Comparison of ENCODE assay signal across 24 mouse cellular contexts in the genomic region with DNA sequence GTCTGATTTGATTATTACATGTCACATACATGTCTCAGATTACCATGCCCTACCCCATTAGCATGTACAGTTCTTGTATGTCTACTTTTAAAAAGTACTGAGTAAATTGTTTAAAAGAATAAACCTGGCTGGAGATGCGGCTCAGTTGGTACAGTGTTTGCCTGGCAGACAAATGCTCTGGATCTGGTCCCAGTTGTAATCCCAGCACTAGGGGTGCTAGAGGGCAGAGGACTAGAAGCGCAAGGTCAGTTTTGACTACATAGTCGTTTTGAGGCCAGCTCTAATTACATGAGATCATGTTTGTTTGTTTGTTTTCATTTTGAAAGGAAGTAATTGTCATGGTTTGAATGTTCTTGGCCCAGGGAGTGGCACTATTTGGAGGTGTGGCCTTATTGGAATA. TPM values are rescaled to one million over a fixed set of nuclear protein-coding genes. Genes with fewer than 3 reads are reported as not detected.
DNase-seq lines count a peak whose midpoint lies in the region; ATAC-seq and TF ChIP-seq lines count a peak whose summit lies in the region.
"Had no signal": no experiment of that assay in that cellular context is flagged by ENCODE, and none has a peak within 500 bp of the region (broad histone marks: within the 10 kb centered on the region; RNA-seq: fewer than 3 reads in every experiment).

No protein-coding gene starts in this region.

- H3K9ac ChIP-seq in intestine, postnatal 0 days (ENCODE audit: low read depth, low read length), result no peak overlapping the region
- no peak overlapping the region for H3K9ac ChIP-seq in intestine, embryonic 15.5 days
- no peak overlapping the region for H3K9ac ChIP-seq in lung, embryonic 14.5 days
- no peak overlapping the region for H3K9ac ChIP-seq in stomach, postnatal 0 days (ENCODE audit: low read length)
- H3K9ac ChIP-seq: embryonic facial prominence, embryonic 13.5 days; forebrain, embryonic 15.5 days; heart, embryonic 15.5 days; hindbrain, embryonic 14.5 days; limb, embryonic 13.5 days; liver, embryonic 15.5 days; midbrain, embryonic 15.5 days had no signal

- H3K36me3 ChIP-seq in heart, embryonic 10.5 days, result no peaks in the 10 kb centered on the region
- no peaks in the 10 kb centered on the region for H3K36me3 ChIP-seq in intestine, postnatal 0 days (ENCODE audit: control insufficient read depth, insufficient read depth)
- H3K36me3 ChIP-seq in intestine, embryonic 15.5 days, result no peaks in the 10 kb centered on the region
- H3K36me3 ChIP-seq in lung, embryonic 14.5 days (ENCODE audit: insufficient read depth), result no peaks in the 10 kb centered on the region
- no peaks in the 10 kb centered on the region for H3K36me3 ChIP-seq in stomach, postnatal 0 days (ENCODE audit: control insufficient read depth, insufficient read depth, low read length)
- H3K36me3 ChIP-seq: embryonic facial prominence, embryonic 13.5 days; forebrain, embryonic 15.5 days; heart, embryonic 15.5 days; limb, embryonic 13.5 days; liver, embryonic 15.5 days; midbrain, embryonic 15.5 days had no signal

- no peak overlapping the region for H3K4me2 ChIP-seq in intestine, postnatal 0 days (replicated peaks; ENCODE audit: low read depth)
- H3K4me2 ChIP-seq in intestine, embryonic 15.5 days (replicated peaks), result no peak overlapping the region
- H3K4me2 ChIP-seq in lung, embryonic 14.5 days, result no peak overlapping the region
- H3K4me2 ChIP-seq in stomach, postnatal 0 days (replicated peaks; ENCODE audit: low read depth), result no peak overlapping the region
- H3K4me2 ChIP-seq: embryonic facial prominence, embryonic 13.5 days; forebrain, embryonic 15.5 days; heart, embryonic 15.5 days; hindbrain, embryonic 14.5 days; limb, embryonic 13.5 days; liver, embryonic 15.5 days; midbrain, embryonic 15.5 days had no signal

- no peak for TF ChIP-seq EP300 in stomach, postnatal 0 days (optimal IDR thresholded peaks at IDR 0.05)

- H3K4me3 ChIP-seq in heart, embryonic 10.5 days, result no peak overlapping the region
- no peak overlapping the region for H3K4me3 ChIP-seq in intestine, postnatal 0 days (ENCODE audit: low read depth, low read length)
- H3K4me3 ChIP-seq in intestine, embryonic 15.5 days (replicated peaks), result no peak overlapping the region
- H3K4me3 ChIP-seq in lung, embryonic 14.5 days (ENCODE audit: low read depth, low read length), result no peak overlapping the region
- no peak overlapping the region for H3K4me3 ChIP-seq in stomach, postnatal 0 days (ENCODE audit: low read depth, low read length)
- H3K4me3 ChIP-seq: embryonic facial prominence, embryonic 13.5 days; forebrain, embryonic 15.5 days; heart, embryonic 15.5 days; limb, embryonic 13.5 days; liver, embryonic 15.5 days; midbrain, embryonic 15.5 days; myocyte had no signal

- peak; percentile 46; the same call in 1 of the 2 replicates for TF ChIP-seq CTCF in intestine, postnatal 0 days (IDR thresholded peaks at IDR 0.05; ENCODE audit: low read depth)
- peak; percentile 27; the same call in 1 of the 2 replicates for TF ChIP-seq CTCF in lung, embryonic 14.5 days (IDR thresholded peaks at IDR 0.05; ENCODE audit: low read depth)
- peak; percentile 37 for TF ChIP-seq CTCF in stomach, postnatal 0 days (IDR thresholded peaks at IDR 0.05; ENCODE audit: low read depth)

- ATAC-seq in intestine, postnatal 0 days, result no peak
- no peak for ATAC-seq in intestine, embryonic 15.5 days
- no peak for ATAC-seq in lung, embryonic 14.5 days (ENCODE audit: insufficient read depth)
- no peak for ATAC-seq in stomach, postnatal 0 days (ENCODE audit: low FRiP score, low TSS enrichment)
- ATAC-seq: activated CD4-positive, CD25-positive, alpha-beta regulatory T cell, adult 4 months; forebrain, embryonic 15.5 days; intestine, embryonic 16.5 days; midbrain, embryonic 15.5 days had no signal

- no peaks in the 10 kb centered on the region for H3K4me1 ChIP-seq in heart, embryonic 10.5 days
- no peaks in the 10 kb centered on the region for H3K4me1 ChIP-seq in intestine, postnatal 0 days (replicated peaks; ENCODE audit: control insufficient read depth, insufficient read depth, low read length)
- no peaks in the 10 kb centered on the region for H3K4me1 ChIP-seq in intestine, embryonic 15.5 days (replicated peaks)
- no peaks in the 10 kb centered on the region for H3K4me1 ChIP-seq in lung, embryonic 14.5 days (ENCODE audit: insufficient read depth)
- no peaks in the 10 kb centered on the region for H3K4me1 ChIP-seq in stomach, postnatal 0 days (replicated peaks; ENCODE audit: control insufficient read depth, insufficient read depth)
- H3K4me1 ChIP-seq: embryonic facial prominence, embryonic 13.5 days; forebrain, embryonic 15.5 days; heart, embryonic 15.5 days; limb, embryonic 13.5 days; liver, embryonic 15.5 days; midbrain, embryonic 15.5 days had no signal

- peak; percentile 77 for DNase-seq in heart, adult 11 months
- no peak for DNase-seq in heart, embryonic 10.5 days (ENCODE audit: low spot score)
- no peak for DNase-seq in lung, embryonic 14.5 days
- DNase-seq in lung, adult 18-20 months, result no peak
- DNase-seq in stomach, postnatal 0 days (ENCODE audit: low spot score), result no peak
- DNase-seq: cerebellum, adult 8-10 months; gastrocnemius, postnatal 36 days; lung, postnatal 14 days; thymus, postnatal 25 days had no signal

- no peaks in the 10 kb centered on the region for H3K27me3 ChIP-seq in heart, embryonic 10.5 days (ENCODE audit: insufficient read depth, poor library complexity, severe bottlenecking)
- no peaks in the 10 kb centered on the region for H3K27me3 ChIP-seq in intestine, postnatal 0 days (replicated peaks; ENCODE audit: control insufficient read depth, insufficient read depth, low read length)
- H3K27me3 ChIP-seq in intestine, embryonic 15.5 days (replicated peaks), result no peaks in the 10 kb centered on the region
- H3K27me3 ChIP-seq in lung, embryonic 14.5 days (ENCODE audit: insufficient read depth, low read length), result no peaks in the 10 kb centered on the region
- no peaks in the 10 kb centered on the region for H3K27me3 ChIP-seq in stomach, postnatal 0 days (ENCODE audit: control insufficient read depth, insufficient read depth, low read length)
- H3K27me3 ChIP-seq: embryonic facial prominence, embryonic 13.5 days; forebrain, embryonic 15.5 days; heart, embryonic 15.5 days; limb, embryonic 13.5 days; liver, embryonic 15.5 days; midbrain, embryonic 15.5 days had no signal

- H3K27ac ChIP-seq in heart, embryonic 10.5 days, result no peak overlapping the region
- no peak overlapping the region for H3K27ac ChIP-seq in intestine, postnatal 0 days (ENCODE audit: low read depth, low read length)
- H3K27ac ChIP-seq in intestine, embryonic 15.5 days, result no peak overlapping the region
- H3K27ac ChIP-seq in lung, embryonic 14.5 days (ENCODE audit: low read depth), result no peak overlapping the region
- no peak overlapping the region for H3K27ac ChIP-seq in stomach, postnatal 0 days (replicated peaks)
- H3K27ac ChIP-seq: embryonic facial prominence, embryonic 13.5 days; forebrain, embryonic 15.5 days; heart, embryonic 15.5 days; hindbrain, embryonic 14.5 days; limb, embryonic 13.5 days; liver, embryonic 15.5 days; midbrain, embryonic 15.5 days had no signal

- WGBS in heart, embryonic 10.5 days, result 67% methylated on average over 3 of the region's 3 CpGs
- 65% methylated on average over 3 of the region's 3 CpGs for WGBS in intestine, postnatal 0 days
- WGBS in intestine, embryonic 15.5 days, result 60% methylated on average over 3 of the region's 3 CpGs
- WGBS in lung, embryonic 14.5 days, result 58% methylated on average over 3 of the region's 3 CpGs
- 48% methylated on average over 3 of the region's 3 CpGs for WGBS in stomach, postnatal 0 days

- no peaks in the 10 kb centered on the region for H3K9me3 ChIP-seq in heart, embryonic 10.5 days
- H3K9me3 ChIP-seq in intestine, postnatal 0 days (ENCODE audit: control insufficient read depth), result no peaks in the 10 kb centered on the region
- H3K9me3 ChIP-seq in intestine, embryonic 15.5 days, result no peaks in the 10 kb centered on the region
- H3K9me3 ChIP-seq in lung, embryonic 14.5 days (ENCODE audit: low read depth, low read length), result no peaks in the 10 kb centered on the region
- no peaks in the 10 kb centered on the region for H3K9me3 ChIP-seq in stomach, postnatal 0 days (ENCODE audit: control insufficient read depth, low read length)
- H3K9me3 ChIP-seq: embryonic facial prominence, embryonic 13.5 days; forebrain, embryonic 15.5 days; heart, embryonic 15.5 days; limb, embryonic 13.5 days; liver, embryonic 15.5 days; midbrain, embryonic 15.5 days had no signal

RNA-seq across cellular contexts. Expression of gene Ghsr, which starts 13.7 kb away (rescaled TPM):
- polyA plus RNA-seq in heart, embryonic 10.5 days (2016; fragmentation: Nextera tagmentation; extraction: Ambion mirVana), result not detected in 2 replicates
- polyA plus RNA-seq in intestine, postnatal 0 days (2015; fragmentation: Nextera tagmentation; extraction: Ambion mirVana), result 0.04 TPM in 1 of 2 replicates, not detected in the other
- polyA plus RNA-seq in intestine, embryonic 15.5 days (2015; fragmentation: Nextera tagmentation; extraction: Ambion mirVana), result not detected in 2 replicates
- not detected in 2 replicates for polyA plus RNA-seq in lung, embryonic 14.5 days (2014; fragmentation: Nextera tagmentation; extraction: Ambion mirVana)
- not detected in 2 replicates for polyA plus RNA-seq in stomach, postnatal 0 days (2015; fragmentation: Nextera tagmentation; extraction: Ambion mirVana)
- polyA plus RNA-seq: activated CD4-positive, CD25-positive, alpha-beta regulatory T cell, adult 4 months; C2C12; embryonic facial prominence, embryonic 13.5 days; forebrain, embryonic 15.5 days; heart, embryonic 15.5 days; intestine, embryonic 16.5 days; large intestine, adult 2 months; limb, embryonic 13.5 days; liver, embryonic 15.5 days; myocyte; small intestine, adult 2 months had no signal
